Mouse (Mus musculus) hindbrain, embryonic 15.5 days (tissue): ENCODE measurements around the gene Gm37240. TPM values are rescaled to one million over a fixed set of nuclear protein-coding genes. Genes with fewer than 3 reads are reported as not detected.

Source experiments
- ATAC-seq: fragments of 200-750 bp; cut with Nextera tagmentation; 2 replicates; pipeline ENCODE4 v1.8.0; 2017; ENCODE audit warnings: low read depth, moderate number of reproducible peaks, moderate TSS enrichment; ENCODE audit not compliant: low FRiP score
- H3K27ac ChIP-seq: fragments of 300-500 bp; sonication (generic); replicated peaks from 2 replicates; pipeline ENCODE4 v1.5.1; 2015; ENCODE audit warnings: mild to moderate bottlenecking, inconsistent platforms
- H3K27me3 ChIP-seq: fragments of 300-500 bp; sonication (generic); 2 replicates; pipeline ENCODE4 v1.6.1; 2015; ENCODE audit warnings: control low read depth, inconsistent platforms
- H3K36me3 ChIP-seq: fragments of 300-500 bp; sonication (generic); 2 replicates; pipeline ENCODE4 v1.6.1; 2015; ENCODE audit warnings: control low read depth, inconsistent platforms
- H3K4me1 ChIP-seq: fragments of 300-500 bp; sonication (generic); replicated peaks from 2 replicates; pipeline ENCODE4 v1.6.1; 2015; ENCODE audit warnings: control low read depth, inconsistent platforms
- H3K4me2 ChIP-seq: fragments of 300-500 bp; sonication (generic); 2 replicates; pipeline ENCODE4 v1.6.1; 2015; ENCODE audit warnings: moderate library complexity, mild to moderate bottlenecking, inconsistent platforms
- H3K4me3 ChIP-seq: fragments of 300-500 bp; sonication (generic); 2 replicates; pipeline ENCODE4 v1.5.1; 2015; ENCODE audit warnings: mild to moderate bottlenecking, inconsistent platforms
- H3K9ac ChIP-seq: fragments of 300-500 bp; sonication (generic); 2 replicates; pipeline ENCODE4 v1.6.1; 2015; ENCODE audit warnings: inconsistent platforms
- H3K9me3 ChIP-seq: fragments of 300-500 bp; sonication (generic); 2 replicates; pipeline ENCODE4 v1.6.1; 2016; ENCODE audit warnings: control low read depth, inconsistent platforms
- WGBS: fragments of 180-500 bp; shearing (Covaris S2); methylation state at CpG from one replicate; pipeline ENCODE4 v1.1.7; 2015; 5-methylcytosine and 5-hydroxymethylcytosine counted together
- polyA plus RNA-seq: library from polyadenylated mRNA; unstranded; fragments of >200 nt; fragmentation: Nextera tagmentation; extraction: Ambion mirVana; gene quantifications from 2 replicates; pipeline ENCODE4 v1.2.1, GENCODE M21; 2015

Gene Gm37240
- polyA plus RNA-seq, 1 experiment from 2014 or later = 0.87 TPM

DNA sequence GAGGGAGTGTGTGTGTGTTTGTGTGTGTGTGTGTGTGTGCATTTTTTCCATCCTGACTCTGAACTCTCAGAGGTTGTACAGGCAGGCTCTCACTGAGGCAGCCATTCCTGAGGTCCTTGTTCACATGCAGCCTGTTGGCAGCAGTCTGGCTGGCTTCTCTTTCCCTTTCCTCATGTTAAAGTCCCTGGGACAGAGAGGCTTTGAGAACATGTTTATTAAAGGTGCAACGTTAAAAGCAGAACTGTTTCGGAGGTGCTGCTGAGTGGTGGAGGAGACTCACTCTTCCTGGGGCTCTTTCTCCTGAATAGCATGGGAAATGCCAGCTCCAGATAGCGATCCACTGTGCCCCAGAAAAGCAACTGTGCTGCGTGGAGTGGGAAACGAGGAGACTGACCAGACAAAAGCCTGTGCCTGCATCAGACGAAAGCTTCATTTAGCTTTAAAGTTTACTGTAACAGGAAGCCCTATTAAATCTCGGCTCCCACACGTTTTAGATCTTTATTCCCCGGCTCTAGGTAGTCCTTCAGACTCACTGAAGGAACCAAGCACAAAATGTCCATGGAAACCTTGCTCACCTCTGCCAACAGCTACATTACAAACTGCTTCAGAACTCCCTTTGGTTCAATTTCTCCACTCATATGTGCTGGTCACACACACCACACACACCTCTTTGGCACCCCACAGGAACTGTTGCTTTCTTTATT, 45.0 kb downstream of the Gm37240 start:
- Histone ChIP-seq H3K36me3 (no peaks in the 10 kb centered on the region), H3K4me3 (no peak overlapping the region), H3K27me3 (no peaks in the 10 kb centered on the region), H3K9me3 (no peaks in the 10 kb centered on the region), H3K4me1 (0 out of 2 replicates have a peak, but pooled peaks cover 7% of the 10 kb centered on the region), H3K4me2 (no peak overlapping the region), H3K27ac (peak overlapping the region; percentile 18), H3K9ac (no peak overlapping the region)
- no peak for ATAC-seq
- 55% methylated on average over 9 of the region's 9 CpGs for WGBS

DNA sequence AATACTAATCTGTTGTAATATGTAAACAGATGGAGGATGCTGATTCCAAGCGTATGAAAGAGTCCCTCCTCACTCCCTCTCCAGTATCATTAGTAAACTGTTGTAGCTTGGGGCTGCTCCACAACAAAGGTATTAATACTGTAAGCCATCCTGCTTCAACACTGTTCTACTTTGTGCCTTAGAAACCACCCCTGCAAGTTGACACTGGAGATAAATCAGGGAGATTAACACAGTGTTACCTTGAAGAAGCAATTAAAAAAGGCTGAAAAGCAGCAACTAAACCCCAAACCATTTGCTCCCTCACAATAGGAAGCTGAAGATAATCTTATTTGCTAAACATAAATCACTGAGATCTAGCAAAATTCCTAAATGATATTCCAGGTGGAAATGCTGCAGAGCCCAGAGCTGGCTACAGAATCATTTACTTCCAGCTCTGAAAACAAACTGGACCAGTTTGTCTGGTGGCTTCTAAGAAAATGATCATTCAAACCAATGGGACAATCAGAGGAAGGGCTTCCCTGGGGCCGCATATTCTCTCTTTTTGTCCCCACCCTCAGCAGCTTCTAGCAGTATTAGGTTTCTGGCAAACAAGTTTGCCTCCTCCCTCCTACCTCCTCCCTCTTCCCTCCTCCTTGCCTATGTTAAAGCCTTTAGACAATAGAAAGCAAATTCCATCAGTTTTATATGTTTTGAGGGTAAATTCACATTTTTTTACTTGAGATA, 45.7 kb downstream of the Gm37240 start:
- peak overlapping the region; percentile 18 for H3K27ac ChIP-seq
- 0 out of 2 replicates have a peak, but pooled peaks cover 7% of the 10 kb centered on the region for H3K4me1 ChIP-seq
- WGBS = 28% methylated on average over 2 of the region's 2 CpGs

DNA sequence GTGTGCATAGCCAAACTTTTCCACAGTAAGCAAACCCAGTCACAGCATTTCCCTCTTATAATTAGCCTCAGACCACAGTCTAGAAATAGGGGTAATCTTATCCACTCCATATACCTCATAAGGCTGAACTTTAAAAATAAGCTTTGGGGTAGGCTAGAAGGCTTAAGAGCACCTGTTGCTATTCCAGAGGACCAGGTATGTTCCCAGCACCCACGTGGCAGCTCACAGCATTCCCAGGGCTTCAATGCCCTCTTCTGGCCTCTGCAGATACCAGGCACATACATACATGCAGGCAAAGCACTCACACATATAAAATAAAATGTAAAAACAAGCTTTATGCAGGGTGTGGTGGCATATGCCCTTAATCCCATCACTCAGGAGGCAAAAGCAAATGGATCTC, 53.7 kb downstream of the Gm37240 start:
- H3K9me3 ChIP-seq = no peaks in the 10 kb centered on the region
- 85% methylated on average over 1 of the region's 1 CpGs for WGBS
- no peak overlapping the region for H3K4me2 ChIP-seq
- ATAC-seq = no peak
- peaks cover 4% of the 10 kb centered on the region; the same call in 1 of the 2 replicates for H3K4me1 ChIP-seq
- H3K27me3 ChIP-seq = no peaks in the 10 kb centered on the region
- H3K27ac ChIP-seq = no peak overlapping the region
- H3K9ac ChIP-seq = no peak overlapping the region
- H3K4me3 ChIP-seq = no peak overlapping the region
- H3K36me3 ChIP-seq = no peaks in the 10 kb centered on the region

More for the DNA sequence above, 45.7 kb downstream of the Gm37240 start:
- Histone ChIP-seq H3K9ac (no peak overlapping the region), H3K4me2 (no peak overlapping the region), H3K9me3 (no peaks in the 10 kb centered on the region), H3K27me3 (no peaks in the 10 kb centered on the region), H3K36me3 (no peaks in the 10 kb centered on the region), H3K4me3 (no peak overlapping the region)
- ATAC-seq = no peak

DNA sequence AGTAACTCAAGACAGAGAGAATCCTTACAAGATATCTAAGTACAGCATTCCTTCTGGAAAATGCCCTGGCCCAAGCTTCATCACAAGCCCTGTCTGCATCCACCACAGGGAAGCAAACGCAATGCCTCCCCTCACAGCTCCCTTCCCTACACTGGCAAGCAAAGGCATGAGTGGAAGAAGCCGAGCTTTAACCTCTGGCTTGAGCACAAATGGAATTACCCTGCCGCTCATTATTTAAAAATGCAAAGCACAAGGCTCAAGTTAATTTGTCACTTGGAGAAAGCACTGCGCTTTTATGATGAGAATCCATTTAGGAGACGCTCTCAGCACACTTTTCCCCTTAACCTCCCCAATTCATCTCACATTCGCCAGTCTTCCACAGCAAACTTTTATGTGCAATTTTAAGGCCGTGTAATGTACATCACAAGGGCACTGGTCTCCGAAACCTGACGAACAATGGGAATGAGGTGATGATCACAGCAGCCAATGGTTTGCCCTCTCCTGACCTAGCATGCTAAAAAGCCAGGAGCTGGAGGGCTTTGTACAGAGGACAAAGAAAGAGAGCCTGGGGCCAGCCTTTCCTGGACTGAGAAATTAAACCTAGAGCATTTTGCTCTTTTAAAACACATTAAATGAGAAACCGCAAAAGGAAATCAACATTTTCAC, 54.7 kb downstream of the Gm37240 start:
- WGBS = 37% methylated on average over 10 of the region's 10 CpGs

DNA sequence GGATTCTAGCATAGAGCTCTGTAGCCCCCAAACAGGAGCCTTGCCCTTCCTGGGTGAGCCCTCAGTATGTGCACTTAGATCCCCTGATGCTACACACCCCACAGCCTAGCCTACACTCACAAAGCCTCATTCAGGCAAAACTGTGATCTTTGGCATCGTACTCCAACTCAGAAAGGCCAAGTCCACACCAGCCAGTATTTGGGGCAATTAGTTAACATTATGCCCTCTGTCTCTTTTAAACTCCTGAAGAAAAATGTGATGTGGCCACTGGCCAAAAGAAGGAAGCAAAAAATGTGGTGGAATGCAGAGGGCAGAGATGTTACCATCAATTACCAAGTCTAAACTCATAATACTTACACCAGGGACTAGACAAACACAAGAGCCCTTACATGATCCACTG, 55.5 kb downstream of the Gm37240 start:
- Histone ChIP-seq H3K27ac (no peak overlapping the region), H3K9me3 (no peaks in the 10 kb centered on the region), H3K36me3 (no peaks in the 10 kb centered on the region), H3K27me3 (no peaks in the 10 kb centered on the region), H3K4me1 (peaks cover 4% of the 10 kb centered on the region; the same call in 1 of the 2 replicates), H3K4me2 (no peak overlapping the region), H3K9ac (no peak overlapping the region), H3K4me3 (no peak overlapping the region)
- WGBS = 70% methylated on average over 1 of the region's 1 CpGs
- no peak for ATAC-seq

More for the DNA sequence above, 54.7 kb downstream of the Gm37240 start:
- H3K4me1 ChIP-seq = peaks cover 4% of the 10 kb centered on the region; the same call in 1 of the 2 replicates
- no peak overlapping the region for H3K9ac ChIP-seq
- H3K36me3 ChIP-seq = no peaks in the 10 kb centered on the region
- no peaks in the 10 kb centered on the region for H3K9me3 ChIP-seq
- H3K27ac ChIP-seq = no peak overlapping the region
- H3K4me2 ChIP-seq = no peak overlapping the region
- ATAC-seq = no peak
- no peaks in the 10 kb centered on the region for H3K27me3 ChIP-seq
- no peak overlapping the region for H3K4me3 ChIP-seq

DNA sequence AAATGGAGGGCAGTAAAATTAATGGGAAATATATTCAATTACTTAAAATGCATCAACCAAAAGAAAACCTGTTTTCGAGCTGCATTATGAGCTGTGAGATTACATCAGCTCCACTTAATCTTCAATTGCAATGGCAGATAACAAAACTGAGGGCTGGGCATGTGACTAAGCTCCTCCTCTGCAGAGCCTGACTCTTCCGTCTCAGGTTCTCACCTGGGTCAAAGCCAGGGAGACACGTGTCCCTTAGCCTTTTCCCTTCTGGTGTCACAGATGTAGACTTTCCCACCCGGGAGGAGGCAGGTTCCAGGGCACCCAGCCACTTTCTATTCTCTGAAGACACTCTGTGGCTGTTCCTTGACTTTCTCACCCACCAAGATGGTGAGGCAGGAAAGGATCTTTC, 58.3 kb downstream of the Gm37240 start:
- Histone ChIP-seq H3K4me3 (no peak overlapping the region), H3K4me1 (peaks cover 4% of the 10 kb centered on the region; the same call in 1 of the 2 replicates), H3K36me3 (no peaks in the 10 kb centered on the region), H3K4me2 (no peak overlapping the region), H3K27ac (no peak overlapping the region), H3K9ac (no peak overlapping the region), H3K27me3 (no peaks in the 10 kb centered on the region), H3K9me3 (no peaks in the 10 kb centered on the region)
- ATAC-seq = no peak
- WGBS = 58% methylated on average over 4 of the region's 4 CpGs

DNA sequence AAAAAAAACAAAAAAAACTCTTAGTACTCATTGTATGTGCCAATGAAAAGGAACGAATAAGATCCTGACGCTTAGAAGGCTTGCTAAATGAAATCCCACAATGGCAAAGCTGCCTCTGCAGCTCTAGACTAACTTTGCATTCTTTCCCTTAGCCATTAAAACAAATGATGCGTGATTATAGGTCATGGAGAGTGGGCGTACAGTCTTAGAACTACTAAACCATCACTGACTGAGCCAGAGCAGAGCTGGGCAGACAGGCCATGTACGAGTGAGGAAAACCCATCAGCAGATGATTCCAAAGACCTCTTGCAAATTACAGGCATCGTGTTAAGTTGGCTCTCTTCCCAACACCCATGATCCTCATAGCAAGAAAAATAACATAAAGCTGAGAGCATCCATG, 59.5 kb downstream of the Gm37240 start:
- no peak overlapping the region for H3K9ac ChIP-seq
- no peak overlapping the region for H3K27ac ChIP-seq
- 56% methylated on average over 6 of the region's 6 CpGs for WGBS
- no peaks in the 10 kb centered on the region for H3K36me3 ChIP-seq
- H3K4me2 ChIP-seq = no peak overlapping the region
- H3K9me3 ChIP-seq = no peaks in the 10 kb centered on the region
- H3K4me1 ChIP-seq = peaks cover 4% of the 10 kb centered on the region; the same call in 1 of the 2 replicates
- H3K27me3 ChIP-seq = no peaks in the 10 kb centered on the region
- no peak overlapping the region for H3K4me3 ChIP-seq
- ATAC-seq = no peak

DNA sequence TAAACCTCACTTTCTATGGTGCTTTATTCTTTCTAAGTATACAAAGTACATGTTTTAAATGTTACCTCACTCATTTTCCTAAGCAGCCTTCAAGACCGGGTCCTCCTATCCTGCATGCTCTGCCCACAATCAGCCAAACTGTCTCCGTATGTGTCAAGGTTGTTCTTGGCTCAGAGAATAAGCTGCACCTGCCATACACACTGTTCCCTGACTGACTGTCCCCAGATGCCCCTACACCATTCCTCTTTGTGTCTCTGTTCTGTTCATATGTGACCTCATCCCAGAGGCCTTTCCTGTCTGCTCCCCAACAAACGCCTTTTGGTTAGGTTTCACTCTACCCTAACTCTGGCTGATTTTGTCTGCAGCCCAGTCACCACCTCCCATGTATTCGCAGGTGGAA, 60.0 kb downstream of the Gm37240 start:
- H3K9ac ChIP-seq = no peak overlapping the region
- H3K4me3 ChIP-seq = no peak overlapping the region
- H3K4me2 ChIP-seq = no peak overlapping the region
- H3K9me3 ChIP-seq = no peaks in the 10 kb centered on the region
- WGBS = 73% methylated on average over 4 of the region's 4 CpGs
- peaks cover under 1% of the 10 kb centered on the region; the same call in 1 of the 2 replicates for H3K4me1 ChIP-seq
- no peaks in the 10 kb centered on the region for H3K27me3 ChIP-seq
- no peak for ATAC-seq
- H3K36me3 ChIP-seq = no peaks in the 10 kb centered on the region
- no peak overlapping the region for H3K27ac ChIP-seq

DNA sequence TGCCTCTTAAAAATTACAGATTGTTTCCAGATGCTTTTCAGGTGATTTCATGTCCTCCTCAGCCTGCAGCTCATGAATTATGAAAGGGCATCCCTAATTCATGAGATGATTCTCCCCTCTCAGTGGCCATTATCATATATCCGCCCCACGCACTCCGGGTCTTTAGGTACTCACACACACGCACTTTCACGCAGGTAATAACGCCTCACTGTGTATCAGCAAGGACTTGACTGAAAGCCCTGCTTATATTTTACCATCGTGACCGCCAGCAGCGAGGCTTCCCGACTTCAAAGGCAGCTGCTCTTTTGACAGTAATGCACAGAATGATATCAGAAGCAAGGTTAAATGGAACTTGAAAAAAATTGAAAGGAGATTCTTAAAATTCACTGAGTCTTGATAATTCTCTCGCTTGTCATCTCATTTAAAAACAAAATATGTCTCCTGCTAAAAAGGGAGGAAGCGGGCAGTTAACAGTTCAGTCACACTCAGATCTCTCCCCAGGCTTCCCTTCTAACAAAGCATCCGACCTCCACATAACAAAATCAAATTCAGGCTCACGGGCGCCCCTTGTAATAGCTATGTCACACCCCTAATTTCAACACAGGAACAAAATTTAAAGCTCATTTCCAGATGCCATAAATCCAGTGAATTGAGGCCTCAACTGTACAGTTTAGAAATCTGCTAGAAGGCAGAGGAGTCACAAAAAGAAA, 66.3 kb downstream of the Gm37240 start:
- Histone ChIP-seq H3K36me3 (no peaks in the 10 kb centered on the region), H3K9ac (no peak overlapping the region), H3K9me3 (no peaks in the 10 kb centered on the region), H3K4me1 (no peaks in the 10 kb centered on the region), H3K27ac (peak overlapping the region; percentile 4; the same call in 1 of the 2 replicates), H3K4me2 (no peak overlapping the region), H3K27me3 (no peaks in the 10 kb centered on the region), H3K4me3 (no peak overlapping the region)
- no peak for ATAC-seq
- WGBS = 55% methylated on average over 15 of the region's 15 CpGs

DNA sequence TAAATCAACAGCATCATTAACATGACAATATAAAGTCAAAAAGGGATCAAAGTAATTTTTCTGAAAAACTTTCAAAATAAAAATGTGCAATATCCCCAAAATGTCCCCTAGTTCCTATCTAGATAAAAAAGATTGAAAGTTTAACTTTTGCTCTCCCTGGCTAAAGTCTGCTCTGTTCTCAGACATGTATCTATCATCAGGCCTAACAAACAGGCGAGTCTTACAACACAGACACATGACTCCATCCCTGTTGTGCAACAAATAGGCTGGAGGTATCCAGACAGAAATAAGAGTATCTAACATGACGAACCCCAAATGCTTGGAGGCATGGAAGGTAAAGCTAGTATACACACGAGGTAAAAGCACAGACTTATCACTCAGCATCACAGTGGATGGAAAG, 68.0 kb downstream of the Gm37240 start:
- no peaks in the 10 kb centered on the region for H3K9me3 ChIP-seq
- no peak overlapping the region for H3K27ac ChIP-seq
- H3K4me3 ChIP-seq = no peak overlapping the region
- no peaks in the 10 kb centered on the region for H3K36me3 ChIP-seq
- no peaks in the 10 kb centered on the region for H3K4me1 ChIP-seq
- no peaks in the 10 kb centered on the region for H3K27me3 ChIP-seq
- H3K4me2 ChIP-seq = no peak overlapping the region
- WGBS = 86% methylated on average over 3 of the region's 3 CpGs
- no peak for ATAC-seq
- H3K9ac ChIP-seq = no peak overlapping the region

DNA sequence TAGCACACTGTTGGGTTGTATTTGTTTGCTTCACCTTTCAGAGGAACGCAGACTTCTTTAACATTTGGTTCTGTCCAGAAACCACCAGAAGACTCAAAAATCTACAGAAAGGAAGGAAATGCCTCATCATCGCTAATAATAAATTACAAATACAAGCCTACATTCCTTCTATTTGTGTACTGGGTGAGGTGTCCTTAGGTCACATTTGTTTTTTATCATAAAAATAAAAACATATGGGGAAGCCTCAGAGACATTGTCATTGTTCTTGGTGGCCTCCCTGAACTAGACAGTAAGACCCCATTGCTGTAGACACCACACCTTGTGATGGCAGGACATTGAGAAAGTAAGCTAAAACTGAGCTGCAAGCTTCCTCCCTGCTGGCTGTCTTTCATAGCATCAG, 70.1 kb downstream of the Gm37240 start, which contains the start of gene Fam160a1:
TSS of gene Fam160a1 (minus strand) at position 101 of the 400 bp plus-strand sequence.
- H3K36me3 ChIP-seq = no peaks in the 10 kb centered on the region
- no peak within 1 kb of the TSS for H3K4me2 ChIP-seq
- ATAC-seq = no peak
- no peaks in the 10 kb centered on the region for H3K4me1 ChIP-seq
- WGBS = 89% methylated on average over 2 of the region's 2 CpGs
- H3K4me3 ChIP-seq = no peak within 1 kb of the TSS
- H3K9me3 ChIP-seq = no peaks in the 10 kb centered on the region
- H3K9ac ChIP-seq = no peak within 1 kb of the TSS
- H3K27me3 ChIP-seq = no peaks in the 10 kb centered on the region
- H3K27ac ChIP-seq = no peak within 1 kb of the TSS
